Mouse (Mus musculus): ENCODE data around the gene Pced1b.

Pced1b gene

DNA sequence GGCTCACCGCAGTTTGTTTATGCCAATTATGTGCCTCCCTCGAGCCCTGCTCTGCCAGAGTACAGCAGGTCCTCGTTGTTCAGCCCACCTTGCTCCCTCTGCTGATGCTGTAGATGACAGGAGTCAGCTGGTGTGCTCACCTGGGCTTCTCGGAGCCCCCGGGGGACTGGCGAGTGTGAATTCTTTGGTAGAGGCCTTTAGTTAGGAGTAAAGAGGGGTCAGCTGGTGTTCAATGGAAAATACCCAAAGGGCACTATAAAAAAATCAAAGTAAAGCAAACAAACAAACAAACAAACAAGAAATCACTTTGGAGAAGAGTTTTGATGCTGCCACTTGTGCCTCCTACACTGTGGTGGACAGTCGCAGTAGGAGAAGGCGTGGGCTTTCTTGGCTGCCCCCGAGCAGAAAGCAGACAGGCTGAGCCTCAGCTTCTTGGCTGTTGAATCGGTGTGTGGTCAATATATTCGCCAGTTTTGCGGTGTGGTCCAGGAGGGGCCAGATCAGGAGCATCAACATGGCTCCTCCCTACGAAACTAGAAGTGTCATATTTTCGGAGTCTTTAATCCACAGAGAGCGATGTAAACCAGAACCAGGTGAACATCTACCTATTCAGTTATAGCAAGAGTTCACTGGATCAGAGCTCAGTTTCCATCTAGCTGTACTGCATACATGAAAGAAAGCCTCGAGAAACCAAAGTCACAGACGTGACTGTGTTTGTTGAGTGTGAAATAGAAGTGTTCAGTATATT is 11.8 kb downstream of the Pced1b start:
- no peak for DNase-seq

DNA sequence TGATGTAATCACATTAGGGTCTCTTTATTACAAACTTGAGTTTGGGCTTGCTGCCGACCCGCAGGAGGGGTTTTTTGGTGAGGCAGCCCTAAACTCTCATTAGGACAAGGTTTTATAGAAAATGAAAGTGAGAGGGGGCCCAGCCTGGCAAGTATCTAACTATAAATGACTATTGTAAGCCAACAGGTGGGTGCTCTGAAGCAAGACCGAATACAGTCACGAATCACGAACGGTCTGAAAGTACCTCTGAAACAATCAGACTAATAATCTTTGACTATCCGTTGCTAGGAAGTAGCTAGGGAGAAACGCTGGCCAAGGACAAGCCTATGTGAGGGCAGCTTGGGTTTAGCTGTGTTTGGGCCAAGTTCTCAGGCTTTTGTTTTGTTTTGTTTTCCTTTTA is 12.4 kb downstream of the Pced1b start:
- no peak for DNase-seq

DNA sequence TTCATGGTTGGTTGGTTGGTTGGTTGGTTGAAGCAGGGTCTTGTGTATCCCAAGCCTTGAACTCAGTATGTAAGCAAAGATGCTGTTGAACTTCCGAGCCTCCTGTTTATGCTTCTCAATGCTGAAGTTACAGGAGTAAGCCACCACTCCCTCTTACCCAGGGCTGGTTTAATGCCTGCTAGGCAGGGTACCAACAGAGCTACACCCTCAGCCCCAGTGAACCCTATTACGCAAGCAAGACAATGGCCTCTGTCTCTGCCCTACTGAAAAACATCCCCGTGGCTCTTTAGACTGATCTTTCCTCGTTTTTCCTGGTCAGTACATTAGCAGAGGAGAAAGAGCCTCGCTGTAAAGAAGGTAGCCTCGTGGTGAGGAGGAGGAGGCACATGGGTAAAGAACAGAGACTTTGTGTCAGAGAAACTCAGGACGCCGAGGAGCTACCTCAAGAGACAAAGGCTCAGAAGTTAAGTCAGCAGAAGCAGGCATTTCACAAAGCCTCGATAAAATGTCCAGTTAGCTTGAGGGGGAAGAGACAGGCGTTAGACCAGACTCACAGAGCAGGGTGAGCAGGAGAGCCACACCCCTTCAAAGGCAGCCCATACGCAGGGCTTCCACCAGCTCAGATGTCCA is 13.2 kb downstream of the Pced1b start:
- no peak for DNase-seq

DNA sequence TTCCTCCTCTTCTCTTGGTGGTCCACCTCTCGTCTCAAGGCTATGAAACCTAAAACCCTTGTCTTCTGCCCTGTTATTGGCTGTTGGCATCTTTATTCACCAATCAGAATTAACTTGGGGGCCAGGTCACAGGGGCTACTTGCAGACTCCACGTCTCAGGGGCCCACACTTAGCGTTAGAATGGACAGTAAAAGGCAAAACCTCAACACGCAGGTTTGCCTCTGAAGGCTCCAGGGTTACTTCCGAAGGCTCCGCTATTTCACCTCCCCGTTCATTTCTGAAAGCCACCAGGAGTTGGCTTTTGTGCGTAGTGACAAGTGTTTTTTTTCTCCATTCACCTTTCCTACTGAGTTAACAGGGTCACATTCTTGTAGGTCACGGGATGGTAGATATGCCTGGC is 15.3 kb downstream of the Pced1b start:
- DNase-seq, result no peak

DNA sequence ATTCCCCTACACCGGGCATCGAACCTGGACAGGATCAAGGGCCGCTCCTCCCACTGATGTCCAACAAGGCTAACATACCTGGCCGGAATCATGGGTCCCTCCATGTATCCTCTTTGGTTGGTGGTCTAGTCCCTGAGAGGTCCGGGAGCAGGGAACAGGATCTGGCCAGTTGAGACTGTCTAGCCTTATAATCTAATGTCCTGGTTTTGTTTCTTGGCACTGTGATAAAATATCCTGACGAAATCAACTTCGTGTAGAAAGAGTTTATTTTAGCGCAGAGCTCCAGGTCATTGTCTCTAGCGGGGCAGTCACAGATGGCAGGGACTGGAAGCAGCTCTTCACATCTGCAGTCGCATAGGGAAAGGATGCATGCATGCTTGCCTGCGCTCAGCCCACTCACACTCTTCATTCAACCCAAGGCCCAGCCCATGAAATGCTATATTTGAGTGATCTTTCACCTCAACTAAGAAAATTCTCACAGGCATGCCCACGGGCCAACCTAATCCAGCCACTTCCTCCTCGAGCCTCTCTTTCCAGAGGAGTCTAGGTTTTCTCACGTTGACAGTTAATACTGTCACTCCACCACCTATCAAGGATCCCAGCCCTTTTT is 19.4 kb downstream of the Pced1b start:
- DNase-seq, result no peak

DNA sequence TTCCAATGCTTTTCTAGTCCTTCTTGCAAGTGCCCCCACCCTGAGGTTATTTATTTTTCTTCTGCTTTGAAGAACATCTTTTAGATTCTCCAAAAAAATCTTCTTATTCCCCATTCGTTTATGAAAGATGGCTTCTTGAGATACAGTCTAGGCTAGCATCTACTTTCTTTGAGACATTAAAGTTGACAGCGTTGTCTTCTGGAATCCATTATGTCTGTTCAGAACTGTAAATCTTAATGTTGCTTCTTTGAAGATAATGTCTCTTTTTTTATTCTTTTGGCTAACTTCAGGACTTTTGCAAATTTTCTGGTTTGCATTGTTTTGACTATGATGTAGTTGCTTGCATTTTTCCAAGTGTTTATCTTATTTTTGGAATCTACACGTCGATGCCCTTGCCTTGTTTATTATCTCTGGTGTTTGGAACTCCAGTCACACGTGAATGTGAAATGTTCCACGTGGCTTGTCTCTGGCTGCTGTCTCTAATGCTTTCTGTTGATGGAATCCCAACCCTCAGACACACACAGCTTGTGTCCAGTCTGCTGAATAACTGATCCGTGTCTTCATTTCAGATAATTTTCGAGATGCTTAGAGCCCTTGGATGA is 20.3 kb downstream of the Pced1b start:
- DNase-seq, result no peak

DNA sequence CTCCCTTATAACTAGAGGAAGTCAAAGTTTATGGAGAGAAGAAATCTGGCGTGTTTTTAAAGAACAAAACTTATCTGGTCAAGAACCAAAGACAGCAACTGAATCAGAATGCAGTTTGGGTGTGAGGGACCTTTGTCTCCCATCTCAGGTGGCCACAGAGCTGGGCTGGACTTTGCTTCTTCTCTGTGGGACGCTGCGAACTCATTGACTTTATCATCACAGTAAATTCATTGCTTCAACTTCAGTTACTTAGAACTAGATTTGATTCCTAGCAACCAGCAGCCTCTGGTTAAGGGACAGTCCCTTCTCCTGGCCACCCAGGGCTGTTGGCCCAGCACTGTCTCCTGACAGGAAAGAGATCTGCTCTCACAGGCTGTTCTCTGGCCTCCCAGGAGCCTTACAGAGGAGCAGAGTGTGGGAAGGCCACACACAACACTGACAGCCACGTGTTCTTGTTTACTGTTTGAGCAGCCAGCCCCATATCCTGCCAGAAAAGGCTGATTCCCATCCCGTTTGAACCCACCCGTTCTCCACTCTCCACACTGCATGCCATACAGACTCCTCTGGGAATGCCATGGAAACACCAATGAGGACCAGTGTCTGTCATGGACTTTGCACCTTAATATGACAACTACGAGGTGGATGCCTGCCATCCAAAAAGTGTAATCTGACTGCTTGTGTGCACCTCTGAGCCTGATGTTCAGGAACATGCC is 25.2 kb downstream of the Pced1b start:
- DNase-seq, result no peak

DNA sequence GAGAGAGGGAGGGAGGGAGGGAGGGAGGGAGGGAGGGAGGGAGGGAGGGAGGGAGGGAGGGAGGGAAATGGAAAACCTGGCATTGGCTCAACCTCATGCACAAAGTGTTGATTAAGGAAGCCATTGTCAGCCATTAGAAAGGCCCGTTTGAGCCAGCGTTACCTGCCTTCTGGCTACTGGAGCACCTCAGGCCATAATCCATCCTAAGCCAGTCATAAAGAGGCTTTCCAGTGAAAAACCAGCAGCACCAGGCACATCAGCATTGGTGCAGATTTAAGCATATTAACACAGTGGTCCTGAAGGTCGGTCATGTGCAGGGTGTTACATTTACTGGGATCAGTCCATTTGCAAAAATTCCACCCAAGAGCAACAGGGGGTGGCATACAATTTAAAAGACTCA is 25.9 kb downstream of the Pced1b start:
- no peak for DNase-seq

DNA sequence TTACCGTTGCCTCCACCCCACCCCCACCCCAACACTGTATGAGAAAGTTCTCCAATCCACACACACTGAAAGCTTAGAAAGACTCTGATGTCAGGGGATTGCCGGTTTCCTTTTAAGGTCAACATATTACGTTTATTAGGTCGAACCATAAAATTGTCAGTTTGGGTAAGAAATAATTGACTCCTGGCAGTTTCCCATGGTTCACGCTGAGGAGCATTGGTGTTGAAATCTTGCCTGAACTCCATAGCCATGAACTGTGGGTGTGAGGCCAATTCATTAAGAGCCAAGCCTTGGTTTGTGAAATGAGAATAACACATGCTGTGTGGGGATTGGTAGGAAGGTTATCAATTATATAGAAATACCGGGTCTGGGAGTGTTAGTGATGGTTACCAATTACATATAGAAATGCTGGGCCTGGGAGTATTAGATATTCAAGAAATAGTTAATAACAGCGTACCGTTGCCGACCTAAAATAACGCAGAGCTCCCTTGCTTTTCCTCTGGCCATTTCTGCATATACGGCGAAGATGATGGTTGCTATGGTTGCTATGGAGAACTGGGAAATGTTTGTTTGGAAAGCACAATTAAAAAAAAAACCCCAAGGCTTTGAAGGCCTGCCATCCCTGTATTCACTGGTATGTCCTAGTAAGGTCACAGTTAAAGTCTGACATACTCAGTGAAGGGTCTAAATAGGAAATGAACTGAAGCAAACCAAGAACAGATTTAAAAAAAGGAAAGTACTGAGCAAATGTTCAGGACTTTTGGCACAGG is 28.9 kb downstream of the Pced1b start:
- DNase-seq, result no peak

DNA sequence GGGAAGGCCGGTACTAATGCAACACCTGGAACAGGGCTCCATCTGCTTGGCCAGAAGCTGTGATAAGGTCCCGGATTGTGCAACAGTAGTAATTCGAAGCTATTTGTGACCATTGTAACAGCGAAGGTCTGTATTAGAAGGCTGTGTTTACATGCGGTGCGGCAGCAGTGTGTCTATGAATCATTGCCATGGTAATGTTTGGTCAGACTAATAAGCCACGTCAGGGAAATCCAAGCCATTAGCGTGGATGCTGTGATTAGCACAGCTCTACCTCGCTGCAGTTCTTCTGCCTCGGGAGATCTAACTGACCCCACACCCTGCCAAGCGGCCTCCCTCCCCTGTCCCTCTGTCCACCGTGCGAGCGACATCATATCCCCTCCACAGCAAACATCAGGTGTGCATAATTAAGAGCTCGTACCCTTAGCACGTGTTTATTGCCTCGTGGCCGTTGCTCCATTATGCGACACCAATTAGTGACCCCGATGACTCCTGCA is 29.8 kb downstream of the Pced1b start:
- DNase-seq, result no peak

DNA sequence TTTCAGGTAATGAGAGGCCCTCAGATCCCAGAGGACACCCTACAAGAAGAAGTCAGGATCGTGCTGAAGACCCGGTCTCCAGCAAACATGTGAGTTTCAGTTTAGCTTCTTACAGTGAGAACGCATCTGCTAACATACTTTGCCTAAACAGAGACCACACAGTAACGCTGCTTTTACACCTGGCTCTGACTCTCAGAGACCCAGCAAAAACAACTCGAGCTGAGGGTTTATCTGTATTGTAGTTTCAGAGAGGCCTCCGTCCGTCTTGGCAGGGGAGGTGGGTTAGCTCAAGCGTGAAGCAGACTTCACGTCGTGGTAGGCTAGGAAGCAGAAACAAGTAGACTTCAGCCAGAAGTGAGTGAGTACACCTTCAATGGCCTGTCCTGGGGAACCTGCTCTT is 30.4 kb downstream of the Pced1b start:
- no peak for DNase-seq

DNA sequence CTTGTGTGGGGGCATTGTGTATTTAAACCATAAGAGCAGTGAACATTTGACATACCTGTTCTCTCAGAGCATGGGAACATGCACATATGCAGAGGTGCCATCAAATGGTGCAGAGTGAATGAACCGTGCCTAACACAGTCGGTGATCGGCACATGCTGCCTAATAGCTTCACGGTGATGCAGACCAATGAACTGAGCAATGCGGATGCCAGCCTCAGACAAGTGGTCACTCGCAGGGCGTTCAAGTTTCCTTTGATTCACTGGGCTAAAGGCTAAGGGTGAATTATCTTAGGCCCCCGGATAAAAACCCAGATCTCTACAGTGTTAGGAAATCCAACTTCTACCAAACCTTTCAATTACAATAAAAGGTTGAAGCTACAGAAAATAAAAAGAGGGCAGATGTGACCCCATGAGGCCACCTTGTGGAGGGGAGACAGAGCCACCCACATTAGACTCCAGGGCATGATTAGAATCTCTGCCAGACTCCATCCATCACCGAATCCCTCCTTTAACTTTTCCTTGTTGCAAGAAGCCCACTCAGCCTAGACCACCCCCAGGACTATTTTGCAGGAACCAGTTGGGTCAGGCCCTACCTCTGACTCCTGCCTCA is 31.5 kb downstream of the Pced1b start:
- no peak for DNase-seq

DNA sequence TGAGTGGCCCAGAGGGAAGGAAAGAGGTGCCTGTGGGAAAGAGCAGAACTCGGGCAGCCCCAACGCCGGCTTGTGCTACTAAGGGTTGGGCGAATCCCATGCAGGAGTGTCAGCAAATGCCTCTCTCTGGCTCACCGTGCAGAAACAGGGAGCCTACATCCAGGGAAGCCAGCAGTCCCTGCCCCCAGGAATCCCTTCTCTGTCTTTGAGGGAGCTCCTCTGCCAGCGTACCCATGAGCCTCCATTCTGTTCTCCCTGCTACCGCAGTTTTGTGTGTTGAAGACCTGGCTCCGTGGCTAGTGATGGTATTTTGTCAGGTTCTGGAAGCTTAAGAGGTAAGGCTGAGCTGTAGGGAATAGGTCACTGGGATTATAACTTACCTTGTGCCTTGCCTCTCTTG is 33.2 kb downstream of the Pced1b start:
- no peak for DNase-seq

DNA sequence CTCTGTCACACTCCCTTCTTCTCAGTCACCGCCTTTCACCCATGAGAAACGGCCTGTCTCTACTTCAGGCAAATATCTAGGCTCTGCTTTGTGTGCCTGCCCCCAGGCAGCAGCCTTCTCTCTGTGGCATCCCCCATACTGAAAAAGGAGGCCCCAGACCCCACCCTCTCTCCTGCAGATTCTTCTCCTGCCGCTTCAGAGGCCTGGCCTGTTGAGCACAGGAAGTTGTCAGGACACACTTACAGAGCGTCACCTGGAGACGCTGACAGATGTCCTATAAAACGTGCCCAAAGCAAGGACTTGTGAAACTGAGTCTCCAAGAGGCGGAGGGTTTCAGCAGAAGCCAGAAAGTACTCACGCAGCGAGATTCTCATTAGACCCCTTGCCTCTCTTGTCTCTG is 33.9 kb downstream of the Pced1b start:
- DNase-seq, result no peak

DNA sequence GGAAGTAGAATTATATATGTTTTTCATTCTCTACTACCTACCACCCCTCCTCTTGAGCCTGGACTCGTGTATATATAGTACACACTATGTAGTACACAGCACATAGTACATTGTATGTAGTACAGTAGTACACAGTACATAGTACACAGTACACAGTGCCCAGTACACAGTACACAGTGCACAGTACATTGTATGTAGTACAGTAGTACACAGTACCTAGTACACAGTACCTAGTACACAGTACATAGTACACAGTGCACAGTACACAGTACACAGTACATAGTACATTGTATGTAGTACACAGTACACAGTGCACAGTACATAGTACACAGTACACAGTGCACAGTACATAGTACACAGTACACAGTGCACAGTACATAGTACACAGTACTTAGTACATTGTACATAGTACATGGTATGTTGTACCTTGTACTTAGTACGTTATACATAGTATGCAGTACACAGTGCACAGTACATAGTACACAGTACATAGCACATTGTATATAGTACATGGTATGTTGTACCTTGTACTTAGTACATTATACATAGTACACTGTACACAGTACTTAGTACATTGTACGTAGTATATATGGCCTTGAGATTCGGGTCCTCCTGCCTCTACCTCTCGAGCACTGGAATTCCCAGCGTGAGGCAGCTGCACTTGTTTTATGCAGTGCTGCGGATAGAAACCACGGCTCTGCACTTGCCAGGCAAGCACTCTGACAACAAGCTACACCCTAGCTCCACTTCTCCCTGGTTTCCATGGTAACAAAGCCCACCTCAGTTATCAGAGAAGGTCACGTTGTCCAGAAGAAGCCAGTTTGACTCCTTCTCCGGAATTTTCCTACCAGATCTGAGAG is 35.0 kb downstream of the Pced1b start:
- DNase-seq, result no peak

DNA sequence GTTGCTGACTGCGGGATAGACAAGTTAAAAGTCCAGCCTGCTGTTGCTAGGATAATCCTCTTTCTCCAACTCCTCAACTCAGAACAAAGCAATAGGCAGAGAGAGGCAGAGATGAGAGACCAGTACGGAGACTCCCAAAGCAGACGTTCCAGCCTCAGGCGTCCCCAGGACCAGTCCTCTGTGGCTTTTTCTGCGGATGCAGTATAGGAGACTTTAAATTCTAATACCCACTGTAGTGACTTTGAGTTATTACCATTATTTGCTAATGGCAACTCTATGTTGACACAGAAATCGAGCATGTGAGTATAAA is 35.6 kb downstream of the Pced1b start:
- no peak for DNase-seq

DNA sequence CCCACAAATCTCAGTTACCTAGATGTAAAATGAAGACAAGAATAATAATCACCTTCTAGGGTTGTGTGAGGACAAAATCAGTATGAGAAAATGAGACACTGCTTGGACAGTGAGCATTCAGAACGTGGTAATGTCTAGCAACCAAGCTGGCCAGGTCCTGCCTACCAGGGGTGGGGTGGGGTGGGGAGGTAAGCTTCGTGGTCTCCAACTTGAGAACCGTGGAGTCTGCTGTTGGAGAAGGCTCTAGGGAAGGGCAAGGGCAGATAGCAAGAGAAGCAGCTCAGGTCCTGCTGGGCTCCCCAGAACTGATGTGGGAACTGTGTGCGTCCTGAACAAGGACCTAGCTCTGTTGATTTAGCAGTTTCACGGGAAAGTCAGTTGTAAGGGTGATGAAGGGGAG is 37.3 kb downstream of the Pced1b start:
- no peak for DNase-seq

DNA sequence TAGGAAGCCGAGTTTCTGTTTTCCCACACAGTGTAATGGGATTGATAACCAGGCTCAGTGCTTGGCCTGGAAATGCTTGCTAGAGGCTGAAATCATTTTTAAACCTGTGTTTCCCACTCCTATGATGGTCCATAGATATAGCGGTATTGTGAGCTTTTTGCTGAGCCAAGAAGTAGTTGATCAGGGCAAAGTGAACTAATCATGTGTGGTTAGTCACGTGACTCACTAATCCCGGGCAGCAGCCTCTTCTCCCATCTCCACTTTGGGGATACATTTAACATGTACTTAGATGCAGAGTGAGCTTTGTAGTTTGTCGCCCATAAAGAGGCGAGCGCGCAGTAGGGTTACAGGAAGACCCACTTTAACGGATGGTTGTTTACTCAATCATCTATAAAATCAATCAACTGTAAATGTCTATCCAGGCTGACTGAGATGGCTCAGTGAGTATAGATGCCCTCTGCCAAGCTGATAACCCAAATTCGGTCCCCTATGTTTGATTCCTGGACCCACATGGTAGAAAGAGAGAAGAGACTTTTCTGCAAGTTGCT is 38.8 kb downstream of the Pced1b start:
- no peak for DNase-seq

DNA sequence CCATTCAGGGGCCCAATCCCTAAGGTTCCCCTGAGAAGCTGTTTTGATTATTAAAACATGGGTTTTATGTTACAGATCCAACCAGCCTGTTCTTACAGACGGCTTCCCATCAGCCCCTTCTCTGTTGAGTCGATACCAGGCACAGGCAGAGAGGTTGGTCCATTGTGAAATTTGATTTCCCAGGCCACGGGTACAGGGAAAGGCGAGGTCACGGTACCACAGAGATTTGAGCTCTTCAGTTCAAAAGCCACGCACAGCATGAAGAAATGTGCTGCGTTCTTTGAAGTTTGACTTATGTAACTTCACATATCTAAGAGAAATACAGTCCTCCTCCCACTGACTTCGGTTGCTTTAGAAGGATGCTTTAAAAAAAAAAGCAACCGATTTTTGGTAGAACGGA is 39.8 kb downstream of the Pced1b start:
- DNase-seq, result no peak

DNA sequence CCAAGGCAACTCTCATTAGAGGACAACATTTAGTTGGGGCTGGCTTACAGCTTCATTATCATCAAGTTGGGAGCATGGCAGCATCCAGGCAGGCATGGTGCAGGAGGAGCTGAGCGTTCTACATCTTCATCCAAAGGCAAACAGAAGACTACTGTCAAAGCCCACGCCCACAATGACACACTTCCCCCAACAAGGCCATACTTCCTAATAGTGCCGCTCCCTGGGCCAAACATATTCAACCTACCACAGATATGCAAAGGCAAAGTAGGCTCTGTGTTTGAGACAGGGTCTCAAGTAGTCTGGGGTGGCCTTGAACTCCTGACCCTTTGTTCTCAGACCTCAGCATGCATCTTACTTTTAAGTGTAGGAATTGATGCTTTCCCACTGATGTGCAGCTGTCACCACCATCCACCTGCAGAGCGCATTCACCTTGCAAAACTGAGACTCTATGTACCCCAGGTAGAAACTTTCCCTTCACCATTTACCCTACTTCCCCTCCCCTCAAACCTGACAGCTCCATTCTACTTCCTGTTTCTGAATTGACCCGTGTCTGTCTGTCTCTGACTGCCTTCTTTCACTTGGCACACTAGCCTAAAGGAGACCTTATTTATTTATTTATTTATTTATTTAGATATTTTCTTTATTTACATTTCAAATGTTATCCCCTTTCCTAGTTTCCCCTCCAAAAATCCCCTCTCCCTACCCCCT is 40.7 kb downstream of the Pced1b start:
- DNase-seq, result no peak

All from cerebellum, adult 11 months (tissue).